In the genomic region with DNA sequence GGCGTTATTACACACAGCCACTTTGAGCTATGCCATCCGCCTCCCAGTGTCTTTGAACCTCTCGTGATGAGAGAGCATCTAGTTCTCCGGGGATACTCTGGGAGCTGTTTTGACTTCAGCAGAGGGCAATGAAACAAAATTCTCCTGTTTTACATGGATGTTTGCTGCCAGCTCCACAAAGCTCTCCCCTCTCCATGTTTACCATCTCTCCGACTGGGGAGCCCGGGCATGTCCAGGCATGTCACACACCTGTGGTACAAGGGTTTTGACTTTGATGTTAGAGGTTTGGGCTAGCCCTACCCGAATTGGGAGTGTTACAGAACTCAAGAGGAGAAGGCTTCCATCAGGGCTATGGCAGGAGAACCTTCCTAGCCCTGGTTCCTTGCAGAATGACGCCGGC, we compare ENCODE assay signal across 34 mouse cellular contexts.
"Had no signal": no experiment of that assay in that cellular context is flagged by ENCODE, and none has a peak within 500 bp of the region (broad histone marks: within the 10 kb centered on the region; RNA-seq: fewer than 3 reads in every experiment).

No protein-coding gene starts in this region.

- H3K9me3 ChIP-seq: heart, embryonic 12.5 days; heart, embryonic 13.5 days; heart, embryonic 15.5 days; hindbrain, embryonic 12.5 days; hindbrain, embryonic 13.5 days; hindbrain, embryonic 15.5 days; intestine, embryonic 15.5 days; kidney, embryonic 15.5 days had no signal

- H3K36me3 ChIP-seq: heart, embryonic 12.5 days; heart, embryonic 13.5 days; heart, embryonic 15.5 days; hindbrain, embryonic 10.5 days; hindbrain, embryonic 12.5 days; hindbrain, embryonic 13.5 days; hindbrain, embryonic 15.5 days; intestine, embryonic 15.5 days; kidney, embryonic 15.5 days had no signal

- H3K4me2 ChIP-seq: heart, embryonic 11.5 days; heart, embryonic 12.5 days; heart, embryonic 13.5 days; heart, embryonic 15.5 days; hindbrain, embryonic 12.5 days; hindbrain, embryonic 13.5 days; hindbrain, embryonic 14.5 days; hindbrain, embryonic 15.5 days; intestine, embryonic 15.5 days; kidney, embryonic 15.5 days had no signal

- ATAC-seq: hindbrain, embryonic 16.5 days; hindbrain, postnatal 0 days; inflammation-experienced regulatory T-cells, adult 6 months; intestine, embryonic 15.5 days; intestine, embryonic 16.5 days; intestine, postnatal 0 days had no signal

- H3K27me3 ChIP-seq: heart, embryonic 12.5 days; heart, embryonic 13.5 days; heart, embryonic 15.5 days; hindbrain, embryonic 15.5 days; intestine, embryonic 15.5 days; kidney, embryonic 15.5 days had no signal

- H3K9ac ChIP-seq: heart, embryonic 12.5 days; heart, embryonic 13.5 days; heart, embryonic 15.5 days; hindbrain, embryonic 12.5 days; hindbrain, embryonic 13.5 days; hindbrain, embryonic 14.5 days; hindbrain, embryonic 15.5 days; intestine, embryonic 15.5 days; kidney, embryonic 15.5 days had no signal

- H3K4me1 ChIP-seq: heart, embryonic 12.5 days; heart, embryonic 13.5 days; heart, embryonic 15.5 days; hindbrain, embryonic 12.5 days; hindbrain, embryonic 13.5 days; hindbrain, embryonic 15.5 days; intestine, embryonic 15.5 days; kidney, embryonic 15.5 days had no signal

- H3K4me3 ChIP-seq: heart, embryonic 12.5 days; heart, embryonic 13.5 days; heart, embryonic 15.5 days; hindbrain, embryonic 10.5 days; hindbrain, embryonic 12.5 days; hindbrain, embryonic 13.5 days; hindbrain, embryonic 15.5 days; intestine, embryonic 15.5 days; kidney, embryonic 15.5 days; layer of hippocampus, adult 2 months; left cerebral cortex, adult 2 months had no signal

- DNase-seq: heart, postnatal 10 days; heart, postnatal 14 days; heart, postnatal 36 days; kidney, adult 11 months; kidney, adult 18-20 months; kidney, adult 2 months; kidney, adult 8-10 months; kidney, adult 9 months; kidney, postnatal 10 days; kidney, postnatal 14 days; kidney, postnatal 25 days; kidney, postnatal 36 days; kidney, postnatal 4 days; layer of hippocampus, adult 9-11 months; layer of hippocampus, postnatal 36 days had no signal

- H3K27ac ChIP-seq: heart, embryonic 13.5 days; heart, embryonic 15.5 days; hindbrain, embryonic 10.5 days; hindbrain, embryonic 12.5 days; hindbrain, embryonic 13.5 days; hindbrain, embryonic 14.5 days; hindbrain, embryonic 15.5 days; hindbrain, postnatal 0 days; intestine, embryonic 15.5 days; kidney, embryonic 15.5 days; kidney, postnatal 0 days; layer of hippocampus, adult 2 months; left cerebral cortex, adult 2 months had no signal
